In genomic region chr17:28832040-28832439, GRCm38 (mm10) we compare ENCODE assay signal across 22 mouse cellular contexts. TPM values are rescaled to one million over a fixed set of nuclear protein-coding genes. Genes with fewer than 3 reads are reported as not detected.
DNase-seq lines count a peak whose midpoint lies in the region; ATAC-seq and TF ChIP-seq lines count a peak whose summit lies in the region.
"Had no signal": no experiment of that assay in that cellular context is flagged by ENCODE, and none has a peak within 500 bp of the region (broad histone marks: within the 10 kb centered on the region; RNA-seq: fewer than 3 reads in every experiment).

No protein-coding gene starts in this region.

- no peak overlapping the region for H3K4me2 ChIP-seq in heart, postnatal 0 days (ENCODE audit: low read depth, low read length)
- H3K4me2 ChIP-seq in liver, embryonic 13.5 days = peak overlapping the region; percentile 81
- H3K4me2 ChIP-seq: hindbrain, embryonic 12.5 days; limb, embryonic 12.5 days; midbrain, embryonic 12.5 days had no signal

- whole genome bisulfite sequencing in heart, postnatal 0 days = 74% methylated on average over 9 of the region's 9 CpGs
- WGBS in liver, embryonic 13.5 days (ENCODE audit: insufficient replicate concordance) = 73% methylated on average over 9 of the region's 9 CpGs
- WGBS in cerebellum, adult 2 months = 93% methylated on average over 9 of the region's 9 CpGs

- no peak for TF ChIP-seq EP300 in heart, postnatal 0 days (IDR thresholded peaks at IDR 0.05; ENCODE audit: low read depth)

- 0 out of 2 replicates have a peak, but pooled peaks have one; percentile 7 for TF ChIP-seq CTCF in heart, postnatal 0 days (IDR thresholded peaks at IDR 0.05; ENCODE audit: low read depth)
- TF ChIP-seq CTCF in cerebellum, adult 2 months (IDR thresholded peaks at IDR 0.05; ENCODE audit: borderline replicate concordance, insufficient read depth, low read depth, low read length) = no peak

- no peaks in the 10 kb centered on the region for H3K9me3 ChIP-seq in heart, postnatal 0 days (replicated peaks; ENCODE audit: control insufficient read depth, low read length)
- H3K9me3 ChIP-seq in liver, embryonic 13.5 days (replicated peaks) = no peaks in the 10 kb centered on the region
- H3K9me3 ChIP-seq: embryonic facial prominence, embryonic 10.5 days; G1E; hindbrain, embryonic 12.5 days; limb, embryonic 12.5 days; midbrain, embryonic 12.5 days had no signal

- no peak for DNase-seq in heart, postnatal 0 days (ENCODE audit: low spot score)
- no peak for DNase-seq in heart, adult 9 months (ENCODE audit: low spot score in 2 of 2)
- DNase-seq in spleen, postnatal 4 days (ENCODE audit: low spot score in 2 of 2) = peak; percentile 62 to 69
- no peak for DNase-seq in spleen, postnatal 14 days (ENCODE audit: low spot score in 2 of 2)
- peak; percentile 50 for DNase-seq in liver, embryonic 13.5 days
- no peak for DNase-seq in layer of hippocampus, postnatal 36 days
- no peak for DNase-seq in adrenal gland, adult 2 months
- DNase-seq in cerebellum, adult 2 months = no peak
- DNase-seq: cerebellum, postnatal 14 days; gastrocnemius, postnatal 36 days; kidney, adult 18-20 months; kidney, postnatal 4 days; lung, postnatal 14 days; right cerebral cortex, postnatal 14 days had no signal

- no peak for ATAC-seq in heart, postnatal 0 days (ENCODE audit: insufficient read depth, low read depth)
- no peak for ATAC-seq in liver, embryonic 13.5 days (ENCODE audit: low read depth)

- no peak overlapping the region for H3K4me3 ChIP-seq in heart, postnatal 0 days (ENCODE audit: low read depth, low read length)
- no peak overlapping the region for H3K4me3 ChIP-seq in liver, embryonic 13.5 days (replicated peaks)
- no peak overlapping the region for H3K4me3 ChIP-seq in cerebellum, adult 2 months (replicated peaks; ENCODE audit: insufficient read depth, low read depth, low read length)
- H3K4me3 ChIP-seq: embryonic facial prominence, embryonic 10.5 days; hindbrain, embryonic 12.5 days; left cerebral cortex, adult 2 months; limb, embryonic 12.5 days; midbrain, embryonic 12.5 days had no signal

- H3K36me3 ChIP-seq in heart, postnatal 0 days (replicated peaks; ENCODE audit: control insufficient read depth, insufficient read depth, low read length) = peaks cover 66% of the 10 kb centered on the region
- peaks cover 100% of the 10 kb centered on the region for H3K36me3 ChIP-seq in liver, embryonic 13.5 days

- no peak overlapping the region for H3K27ac ChIP-seq in heart, postnatal 0 days (ENCODE audit: low read depth)
- peak overlapping the region; percentile 99 for H3K27ac ChIP-seq in liver, embryonic 13.5 days
- H3K27ac ChIP-seq in cerebellum, adult 2 months (ENCODE audit: insufficient read depth, low read length) = no peak overlapping the region
- H3K27ac ChIP-seq: embryonic facial prominence, embryonic 10.5 days; hindbrain, embryonic 12.5 days; left cerebral cortex, adult 2 months; limb, embryonic 12.5 days; midbrain, embryonic 12.5 days had no signal

- no peaks in the 10 kb centered on the region for H3K27me3 ChIP-seq in heart, postnatal 0 days (ENCODE audit: control insufficient read depth, insufficient read depth, low read length)
- H3K27me3 ChIP-seq in liver, embryonic 13.5 days = no peaks in the 10 kb centered on the region
- no peaks in the 10 kb centered on the region for H3K27me3 ChIP-seq in cerebellum, adult 2 months (ENCODE audit: control insufficient read depth, insufficient read depth, low read length)
- H3K27me3 ChIP-seq: hindbrain, embryonic 12.5 days; limb, embryonic 12.5 days; midbrain, embryonic 12.5 days had no signal

- no peak overlapping the region for H3K9ac ChIP-seq in heart, postnatal 0 days (replicated peaks; ENCODE audit: low read depth, low read length)
- peak overlapping the region; percentile 80 for H3K9ac ChIP-seq in liver, embryonic 13.5 days
- H3K9ac ChIP-seq: hindbrain, embryonic 12.5 days; limb, embryonic 12.5 days; midbrain, embryonic 12.5 days had no signal

- H3K4me1 ChIP-seq in heart, postnatal 0 days (ENCODE audit: control insufficient read depth, insufficient read depth) = no peaks in the 10 kb centered on the region
- H3K4me1 ChIP-seq in liver, embryonic 13.5 days (replicated peaks) = peaks cover 100% of the 10 kb centered on the region
- H3K4me1 ChIP-seq in cerebellum, adult 2 months (ENCODE audit: control insufficient read depth, insufficient read depth, low read length) = no peaks in the 10 kb centered on the region
- H3K4me1 ChIP-seq: hindbrain, embryonic 12.5 days; limb, embryonic 12.5 days; midbrain, embryonic 12.5 days had no signal

- no peak for TF ChIP-seq POLR2A in cerebellum, adult 2 months (IDR thresholded peaks at IDR 0.05; ENCODE audit: borderline replicate concordance, insufficient read depth, low read length)

RNA-seq across cellular contexts. Expression of gene Pnpla1, which starts 26.2 kb away (rescaled TPM):
- not detected in 2 replicates for total RNA-seq in heart, postnatal 0 days (2014; rRNA removed; ENCODE audit: low replicate concordance)
- 0.03 and 0.04 TPM in 2 replicates for polyA plus RNA-seq in heart, postnatal 0 days (2015; fragmentation: Nextera tagmentation; extraction: Ambion mirVana)
- not detected in 2 replicates for polyA plus RNA-seq in liver, embryonic 13.5 days (2015; fragmentation: Nextera tagmentation; extraction: Ambion mirVana)
- under 1 TPM; 0.38 to 0.42 TPM for total RNA-seq in layer of hippocampus, postnatal 36 days (2021)
- total RNA-seq in adrenal gland, adult 2 months (2021) = under 1 TPM in 1 of 2 experiments, not detected in 1; 0.52 TPM
- polyA plus RNA-seq in adrenal gland, adult 2 months (2012; rRNA removed) = 0.04 and 0.09 TPM in 2 replicates
- polyA plus RNA-seq in cerebellum, adult 2 months (2012; rRNA removed) = 0.03 and 0.05 TPM in 2 replicates
- total RNA-seq: G1E; gastrocnemius, postnatal 36 days had no signal
- polyA plus RNA-seq: C2C12; G1E; heart, embryonic 14.5 days; hindbrain, embryonic 12.5 days; limb, embryonic 12.5 days; midbrain, embryonic 12.5 days had no signal

RNA-seq across cellular contexts. Expression of gene Brpf3, which starts 31.1 kb away (rescaled TPM):
- 4.6 and 27.8 TPM in 2 replicates for total RNA-seq in heart, postnatal 0 days (2014; rRNA removed; ENCODE audit: low replicate concordance)
- polyA plus RNA-seq in heart, postnatal 0 days (2015; fragmentation: Nextera tagmentation; extraction: Ambion mirVana) = 2.7 and 3.4 TPM in 2 replicates
- 61.8 and 69.9 TPM in 2 replicates for polyA plus RNA-seq in liver, embryonic 13.5 days (2015; fragmentation: Nextera tagmentation; extraction: Ambion mirVana)
- total RNA-seq in layer of hippocampus, postnatal 36 days (2021) = 10 to 100 TPM; 39.4 to 45.4 TPM
- 100 to 1,000 TPM in 1 of 2 experiments, 10 to 100 TPM in 1; 65.1 to 134 TPM for total RNA-seq in adrenal gland, adult 2 months (2021)
- polyA plus RNA-seq in adrenal gland, adult 2 months (2012; rRNA removed) = 60.3 and 70.1 TPM in 2 replicates
- 28.1 and 32.3 TPM in 2 replicates for polyA plus RNA-seq in cerebellum, adult 2 months (2012; rRNA removed)

Comparison
In these comparisons a context has a peak if more than half of its experiments do, and no peak if none do; other contexts are left out.
1. DNase-seq: peak in spleen, postnatal 4 days (2 of 2) and liver, embryonic 13.5 days (single experiment); none in heart, postnatal 0 days (single experiment), heart, adult 9 months (0 of 2), spleen, postnatal 14 days (0 of 2), layer of hippocampus, postnatal 36 days (0 of 2), adrenal gland, adult 2 months (single experiment) and cerebellum, adult 2 months (0 of 2).